Mouse (Mus musculus): ENCODE results near the gene Ezh1.

The Ezh1 gene

GRCm38 (mm10) chr11:101226065-101226701, at the start of gene Ezh1:
TSS of gene Ezh1 (minus strand) at chr11:101226463.
- TF ChIP-seq GATA4 (IDR thresholded peaks at IDR 0.05; ENCODE audit: insufficient replicate concordance, low read length): no peak; the same call in 1 of the 2 replicates

- no peak for TF ChIP-seq GATA4 (IDR thresholded peaks at IDR 0.05; ENCODE audit: insufficient replicate concordance, low read length)
Measured at GRCm38 (mm10) chr11:101275309-101275708, 49.0 kb upstream of the Ezh1 start.

GRCm38 (mm10) chr11:101272446-101272845, 46.2 kb upstream of the Ezh1 start:
- TF ChIP-seq GATA4 (IDR thresholded peaks at IDR 0.05; ENCODE audit: insufficient replicate concordance, low read length): no peak

- TF ChIP-seq GATA4 (IDR thresholded peaks at IDR 0.05; ENCODE audit: insufficient replicate concordance, low read length): no peak
Measured at GRCm38 (mm10) chr11:101269577-101270116, 43.4 kb upstream of the Ezh1 start.

- TF ChIP-seq GATA4 (IDR thresholded peaks at IDR 0.05; ENCODE audit: insufficient replicate concordance, low read length): no peak
Measured at GRCm38 (mm10) chr11:101265906-101266305, 39.6 kb upstream of the Ezh1 start.

- TF ChIP-seq GATA4 (IDR thresholded peaks at IDR 0.05; ENCODE audit: insufficient replicate concordance, low read length): no peak
Measured at GRCm38 (mm10) chr11:101264954-101265471, 38.8 kb upstream of the Ezh1 start.

DNA sequence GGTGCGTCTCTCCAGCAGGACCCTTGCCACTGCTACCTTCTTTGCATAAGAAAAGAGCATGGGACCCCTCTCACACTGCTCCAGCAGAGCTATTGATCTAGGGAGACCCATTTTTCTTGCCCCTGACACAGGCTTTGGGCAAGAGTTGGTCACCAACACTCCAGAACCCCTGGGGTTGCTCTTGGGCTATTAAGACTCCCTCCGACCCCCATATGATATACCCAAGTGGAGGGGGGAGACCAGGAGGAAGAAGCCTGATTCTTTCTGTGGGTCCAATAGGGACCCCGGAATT, 37.7 kb upstream of the Ezh1 start:
- TF ChIP-seq GATA4 (IDR thresholded peaks at IDR 0.05; ENCODE audit: insufficient replicate concordance, low read length): no peak

GRCm38 (mm10) chr11:101263138-101263988, 37.1 kb upstream of the Ezh1 start:
- TF ChIP-seq GATA4 (IDR thresholded peaks at IDR 0.05; ENCODE audit: insufficient replicate concordance, low read length): no peak

DNA sequence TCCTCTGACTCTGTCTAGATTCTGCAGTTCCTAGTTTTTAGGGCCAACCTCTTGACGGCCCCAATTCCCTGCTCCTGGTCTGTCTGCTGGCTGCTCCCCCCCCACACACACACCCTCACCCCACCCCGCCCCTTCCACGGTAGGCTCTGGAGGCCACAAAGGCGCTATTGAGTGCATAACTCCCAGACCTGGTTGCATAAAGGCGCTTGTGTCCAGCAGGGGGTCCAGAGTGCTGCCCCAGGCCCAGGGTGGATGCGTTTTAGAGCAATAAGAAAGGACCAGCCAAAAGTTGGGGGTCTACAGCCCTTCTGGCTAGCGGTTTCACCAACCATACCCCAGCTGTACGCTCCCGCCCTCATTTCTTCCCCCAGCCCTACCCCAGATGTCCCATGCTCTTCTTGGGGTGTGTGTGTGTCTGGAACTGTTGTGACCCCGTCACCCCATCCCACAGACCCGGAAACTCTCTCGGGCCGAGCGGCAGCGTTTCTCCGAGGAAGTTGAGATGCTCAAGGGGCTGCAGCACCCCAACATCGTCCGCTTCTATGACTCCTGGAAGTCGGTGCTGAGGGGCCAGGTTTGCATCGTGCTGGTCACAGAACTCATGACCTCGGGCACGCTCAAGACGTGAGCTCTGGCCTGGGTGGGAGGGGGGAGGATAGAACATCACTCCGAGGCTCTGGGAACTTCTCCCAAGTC, 36.2 kb upstream of the Ezh1 start:
- no peak for TF ChIP-seq GATA4 (IDR thresholded peaks at IDR 0.05; ENCODE audit: insufficient replicate concordance, low read length)

- no peak for TF ChIP-seq GATA4 (IDR thresholded peaks at IDR 0.05; ENCODE audit: insufficient replicate concordance, low read length)
Measured at GRCm38 (mm10) chr11:101260826-101261380, 34.6 kb upstream of the Ezh1 start.

GRCm38 (mm10) chr11:101259948-101260825, 33.9 kb upstream of the Ezh1 start, which contains the start of gene Wnk4:
TSS of gene Wnk4 (plus strand) at chr11:101260567.
- TF ChIP-seq GATA4 (IDR thresholded peaks at IDR 0.05; ENCODE audit: insufficient replicate concordance, low read length): no peak

DNA sequence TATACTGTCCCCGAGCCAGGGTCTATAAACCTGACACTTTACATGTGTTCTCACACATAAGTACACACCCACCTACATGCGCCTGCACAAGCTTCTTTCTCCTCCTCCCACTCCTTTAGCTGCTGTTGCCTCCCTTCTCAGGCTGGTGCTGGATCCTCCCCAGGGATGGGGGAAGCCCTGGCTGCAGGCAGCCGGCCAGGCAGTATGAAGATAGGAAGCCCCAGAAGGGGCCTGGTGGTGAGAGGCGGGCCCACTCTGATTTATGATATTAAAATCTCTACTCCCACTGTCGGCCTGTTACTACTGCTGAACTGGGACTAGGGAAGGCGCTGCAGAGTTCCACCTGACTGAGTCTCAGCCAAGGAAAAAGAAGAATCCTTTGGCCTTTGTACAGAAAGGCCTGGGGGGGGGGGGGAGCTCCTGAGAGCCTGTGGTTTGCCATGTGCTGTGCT, 33.0 kb upstream of the Ezh1 start:
- TF ChIP-seq GATA4 (IDR thresholded peaks at IDR 0.05; ENCODE audit: insufficient replicate concordance, low read length): no peak

GRCm38 (mm10) chr11:101255826-101256775, 29.8 kb upstream of the Ezh1 start:
- no peak for TF ChIP-seq GATA4 (IDR thresholded peaks at IDR 0.05; ENCODE audit: insufficient replicate concordance, low read length)

Data from liver, adult (tissue).